Mouse (Mus musculus): ENCODE results near the gene Ccdc58. TPM values are rescaled to one million over a fixed set of nuclear protein-coding genes. Genes with fewer than 3 reads are reported as not detected.

The Ccdc58 gene
- polyA plus RNA-seq (2015; fragmentation: Illumina TruSeq; extraction: RNeasy Lipid Tissue Mini Kit (QIAGEN cat#74804); ENCODE audit: insufficient read depth, low replicate concordance), result 51.2 TPM

DNA sequence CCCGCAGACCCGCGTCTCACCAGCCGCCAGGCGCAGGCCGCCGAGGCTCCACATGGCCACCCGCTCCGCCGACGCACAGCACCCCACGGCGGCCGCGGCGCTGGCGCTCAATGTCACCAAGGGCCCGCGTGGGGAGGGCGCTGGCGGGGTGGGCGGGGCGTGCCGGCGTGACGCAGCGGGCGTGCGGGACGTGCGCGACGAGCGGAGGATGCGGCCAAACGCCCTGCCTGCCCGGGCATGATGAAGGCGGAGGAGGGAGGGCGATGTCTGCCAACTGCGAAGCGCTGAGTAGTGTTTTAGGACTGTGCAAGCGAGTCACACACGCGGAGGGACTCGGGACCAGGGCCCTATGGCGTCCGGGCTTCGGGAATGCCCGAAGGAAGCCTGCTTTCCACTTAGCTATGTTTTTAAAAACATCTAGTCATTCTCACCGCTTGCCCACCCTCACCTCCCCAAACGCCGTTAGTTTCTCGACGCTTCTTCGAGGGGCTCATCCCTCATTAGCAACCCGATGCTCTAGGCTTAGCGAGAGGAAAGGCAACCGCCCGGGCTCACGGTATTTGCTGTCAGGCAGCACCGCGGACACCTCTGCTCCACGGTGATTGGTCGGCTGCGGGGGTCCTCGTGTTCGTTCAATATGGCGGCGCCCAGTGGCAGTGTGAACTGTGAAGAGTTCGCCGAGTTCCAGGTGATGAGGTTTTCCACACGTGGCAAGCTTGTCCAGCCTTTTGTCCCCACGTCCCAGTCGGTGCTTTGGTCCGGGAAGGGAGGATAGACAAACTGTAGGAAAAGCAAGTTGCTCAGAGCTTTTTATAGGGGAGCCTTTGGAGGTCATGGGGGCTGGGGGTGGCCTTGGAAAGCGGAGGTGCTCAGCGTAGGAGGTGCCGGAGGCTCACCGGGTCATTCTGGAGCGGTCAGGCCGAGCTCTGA is at the start of gene Ccdc58, which contains the start of gene Fam162a:
TSS of gene Ccdc58 (plus strand) at position 236 of the 930 bp plus-strand sequence.
TSS of gene Fam162a (minus strand) at position 145 of the 930 bp plus-strand sequence.

GRCm38 (mm10) chr16:36040640-36041624 is 30.6 kb upstream of the Ccdc58 start, which contains the start of gene Wdr5b:
Gene Wdr5b, plus strand, starts transcription at chr16:36041190.

GRCm38 (mm10) chr16:36131141-36131540 is 59.7 kb downstream of the Ccdc58 start, which contains the start of gene Csta1:
Gene Csta1, minus strand, starts transcription at chr16:36131241.

Other genes with a start within 250 kb of the Ccdc58 start
- 79.7 TPM for gene Parp14, start 200.1 kb upstream of the Ccdc58 start, polyA plus RNA-seq (2015; fragmentation: Illumina TruSeq; extraction: RNeasy Lipid Tissue Mini Kit (QIAGEN cat#74804); ENCODE audit: insufficient read depth, low replicate concordance)
- 77.4 TPM for gene Parp9, start 133.2 kb upstream of the Ccdc58 start, polyA plus RNA-seq (2015; fragmentation: Illumina TruSeq; extraction: RNeasy Lipid Tissue Mini Kit (QIAGEN cat#74804); ENCODE audit: insufficient read depth, low replicate concordance)
- gene Dtx3l, start 132.5 kb upstream of the Ccdc58 start, polyA plus RNA-seq (2015; fragmentation: Illumina TruSeq; extraction: RNeasy Lipid Tissue Mini Kit (QIAGEN cat#74804); ENCODE audit: insufficient read depth, low replicate concordance), result 53.0 TPM
- 58.3 TPM for gene Kpna1, start 92.9 kb upstream of the Ccdc58 start, polyA plus RNA-seq (2015; fragmentation: Illumina TruSeq; extraction: RNeasy Lipid Tissue Mini Kit (QIAGEN cat#74804); ENCODE audit: insufficient read depth, low replicate concordance)
- 21.8 TPM for gene Wdr5b, start 30.5 kb upstream of the Ccdc58 start, polyA plus RNA-seq (2015; fragmentation: Illumina TruSeq; extraction: RNeasy Lipid Tissue Mini Kit (QIAGEN cat#74804); ENCODE audit: insufficient read depth, low replicate concordance)
- 80.0 TPM for gene Fam162a, start 91 bp upstream of the Ccdc58 start, polyA plus RNA-seq (2015; fragmentation: Illumina TruSeq; extraction: RNeasy Lipid Tissue Mini Kit (QIAGEN cat#74804); ENCODE audit: insufficient read depth, low replicate concordance)
- not detected for gene Csta1, start 59.6 kb downstream of the Ccdc58 start, polyA plus RNA-seq (2015; fragmentation: Illumina TruSeq; extraction: RNeasy Lipid Tissue Mini Kit (QIAGEN cat#74804); ENCODE audit: insufficient read depth, low replicate concordance)
- gene Stfa2l1, start 85.1 kb downstream of the Ccdc58 start, polyA plus RNA-seq (2015; fragmentation: Illumina TruSeq; extraction: RNeasy Lipid Tissue Mini Kit (QIAGEN cat#74804); ENCODE audit: insufficient read depth, low replicate concordance), result 12.8 TPM
- 4.9 TPM for gene Gm5483, start 112.5 kb downstream of the Ccdc58 start, polyA plus RNA-seq (2015; fragmentation: Illumina TruSeq; extraction: RNeasy Lipid Tissue Mini Kit (QIAGEN cat#74804); ENCODE audit: insufficient read depth, low replicate concordance)
- not detected for gene Gm5416, start 138.7 kb downstream of the Ccdc58 start, polyA plus RNA-seq (2015; fragmentation: Illumina TruSeq; extraction: RNeasy Lipid Tissue Mini Kit (QIAGEN cat#74804); ENCODE audit: insufficient read depth, low replicate concordance)
- not detected for gene 2010005H15Rik, start 149.8 kb downstream of the Ccdc58 start, polyA plus RNA-seq (2015; fragmentation: Illumina TruSeq; extraction: RNeasy Lipid Tissue Mini Kit (QIAGEN cat#74804); ENCODE audit: insufficient read depth, low replicate concordance)
- gene Stfa1, start 205.3 kb downstream of the Ccdc58 start, polyA plus RNA-seq (2015; fragmentation: Illumina TruSeq; extraction: RNeasy Lipid Tissue Mini Kit (QIAGEN cat#74804); ENCODE audit: insufficient read depth, low replicate concordance), result 0.48 TPM